Mouse (Mus musculus) brain, embryonic 14.5 days (tissue): Measurements from ENCODE around the gene Emsy. TPM values are rescaled to one million over a fixed set of nuclear protein-coding genes. Genes with fewer than 3 reads are reported as not detected.

ENCODE experiments used
- DNase-seq: peaks from one replicate; pipeline ENCODE4 v3.0.0-alpha.2; 2011; ENCODE audit warnings: low read depth
- CTCF ChIP-seq: fragments of 200-500 bp; IDR thresholded peaks from 2 replicates; pipeline ENCODE4 v1.5.1; 2012; ENCODE audit warnings: inconsistent platforms, mild to moderate bottlenecking, moderate library complexity, borderline replicate concordance; ENCODE audit not compliant: insufficient read depth, insufficient read length; ENCODE audit errors: extremely low read depth
- POLR2A ChIP-seq: fragments of 200-500 bp; IDR thresholded peaks from 2 replicates; pipeline ENCODE4 v1.6.1; 2012; ENCODE audit warnings: mild to moderate bottlenecking, inconsistent platforms, borderline replicate concordance; ENCODE audit not compliant: poor library complexity, insufficient read depth, insufficient read length, severe bottlenecking; ENCODE audit errors: extremely low read depth
- polyA plus RNA-seq: library from polyadenylated mRNA; depleted of rRNA; stranded (reverse); fragments of >200 nt; gene quantifications from 2 replicates; pipeline ENCODE4 v1.2.3, GENCODE M21; 2012

Gene Emsy
- polyA plus RNA-seq, 1 experiment: 66.7 TPM

DNA sequence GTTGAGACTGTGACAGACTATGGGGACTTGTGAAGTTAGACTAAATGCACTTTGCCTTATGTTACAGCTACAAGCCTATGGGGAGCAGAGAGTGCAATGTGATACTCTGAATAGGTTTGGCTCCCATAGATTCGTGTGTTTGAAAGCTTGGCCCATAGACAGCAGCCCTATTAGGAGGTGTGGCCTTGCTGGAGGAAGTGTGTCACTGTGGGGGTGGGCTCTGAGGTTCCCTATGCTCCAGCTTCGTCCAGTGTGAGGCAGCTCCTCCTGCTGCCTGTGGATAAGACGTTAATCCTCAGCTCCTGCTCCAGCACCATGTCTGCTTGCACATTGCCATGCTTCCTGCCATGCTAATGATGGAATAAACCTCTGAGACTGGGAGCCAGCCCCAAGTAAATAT lies 34.2 kb upstream of the Emsy start:
- DNase-seq: no peak

DNA sequence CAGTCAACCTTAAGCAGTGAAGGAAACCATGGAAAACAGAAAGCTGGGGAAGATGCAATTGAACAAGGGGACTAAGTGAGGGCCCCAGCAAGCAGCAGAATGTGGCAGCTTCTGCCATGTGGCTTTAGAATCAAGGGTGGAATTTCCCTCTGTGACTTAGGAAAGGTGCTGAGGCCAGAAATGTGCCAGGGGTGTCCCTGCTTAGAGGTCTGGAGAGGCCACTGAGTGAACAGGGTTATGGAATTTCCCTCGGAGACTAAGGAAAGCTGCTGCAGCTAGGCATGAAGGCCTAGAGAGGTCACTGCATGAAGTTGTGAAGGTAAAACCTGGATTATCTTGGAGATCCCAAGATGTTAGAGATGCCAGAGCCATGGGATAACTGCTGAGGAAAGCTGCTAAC lies 33.5 kb upstream of the Emsy start:
- TF ChIP-seq POLR2A (no peak), CTCF (no peak)
- DNase-seq: no peak

More for the DNA sequence above, 34.2 kb upstream of the Emsy start:
- TF ChIP-seq CTCF (no peak), POLR2A (no peak)

DNA sequence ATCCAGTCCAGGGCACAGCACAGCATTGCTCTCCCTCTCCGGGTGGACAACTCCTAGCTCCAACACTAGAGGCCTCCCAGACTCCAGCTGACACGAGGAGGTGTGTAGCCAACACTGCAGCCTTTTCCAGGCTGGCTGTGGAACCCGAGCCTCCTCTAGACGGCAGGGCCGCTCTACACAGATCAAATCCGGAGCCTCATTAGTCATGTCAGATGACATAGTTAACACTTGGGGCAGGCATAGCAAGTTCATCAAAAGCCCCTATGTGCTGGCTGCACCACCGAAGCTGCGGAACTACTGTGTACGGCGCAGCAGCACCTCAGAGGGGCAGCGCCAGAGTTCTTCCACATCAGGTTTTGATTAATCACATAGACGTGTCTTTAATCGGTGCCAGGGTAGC lies 29.3 kb upstream of the Emsy start:
- DNase-seq: peak; percentile 46
- no peak for TF ChIP-seq POLR2A
- TF ChIP-seq CTCF: peak; percentile 42; the same call in 1 of the 2 replicates

DNA sequence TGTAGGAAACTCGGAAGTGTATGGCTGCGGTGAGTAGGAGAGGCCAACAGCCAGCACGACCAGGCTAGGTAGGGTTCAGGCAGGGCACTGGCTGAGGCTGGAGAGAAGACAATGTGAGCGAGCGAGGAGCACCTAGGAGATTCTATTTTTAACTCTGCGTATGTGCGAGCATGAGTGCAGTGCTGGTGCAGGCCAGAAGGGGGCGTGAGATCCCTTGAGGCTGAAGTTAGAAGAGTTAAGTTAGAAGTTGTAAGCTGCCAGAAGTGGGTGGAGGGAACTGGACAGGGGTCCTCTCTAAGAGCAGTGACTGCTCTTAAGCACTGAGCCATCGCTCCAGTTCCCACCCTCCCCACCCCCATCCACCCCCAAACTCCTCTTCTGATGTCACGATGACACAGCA lies 26.2 kb upstream of the Emsy start:
- TF ChIP-seq POLR2A (no peak), CTCF (peak; percentile 18; the same call in 1 of the 2 replicates)
- no peak for DNase-seq

DNA sequence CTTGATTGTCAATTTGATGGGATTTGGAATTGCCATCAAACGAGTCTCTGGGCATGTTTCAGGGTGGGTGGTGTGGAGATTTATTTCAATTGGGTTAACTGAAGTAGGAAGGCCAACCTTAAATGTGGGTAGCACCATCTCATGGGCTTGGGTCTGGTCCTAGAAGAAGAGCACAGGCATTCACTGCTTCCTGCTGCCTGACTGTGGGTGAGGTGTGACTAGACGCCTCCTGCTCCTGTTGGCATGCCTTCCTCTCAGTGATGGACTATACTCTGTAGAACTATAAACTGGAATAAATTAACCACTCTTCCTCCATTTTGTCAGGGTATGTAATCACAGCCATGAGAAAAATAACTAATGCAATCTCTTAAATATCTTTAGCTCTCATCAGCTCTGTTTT lies 24.1 kb upstream of the Emsy start:
- TF ChIP-seq POLR2A: no peak
- no peak for TF ChIP-seq CTCF
- DNase-seq: no peak

DNA sequence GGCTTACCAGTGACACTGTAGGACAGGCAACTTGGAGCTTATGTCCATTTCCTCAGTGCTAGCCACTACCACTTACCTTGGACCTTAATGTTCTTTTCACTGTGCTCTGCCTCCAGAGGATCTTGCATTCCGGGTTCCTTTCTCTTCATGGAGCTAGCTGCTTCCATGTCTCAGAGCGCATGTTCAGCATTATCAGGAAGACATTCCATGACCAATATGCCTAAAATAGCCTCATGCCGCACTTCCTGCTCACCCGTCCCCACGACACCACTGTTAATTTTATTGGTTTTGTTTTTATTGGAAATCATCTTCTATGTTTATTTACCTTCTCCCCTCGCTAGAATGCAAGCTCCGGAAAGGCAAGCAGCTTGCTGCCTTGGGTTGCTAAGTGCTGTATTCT lies 21.9 kb upstream of the Emsy start:
- no peak for DNase-seq
- no peak for TF ChIP-seq POLR2A
- TF ChIP-seq CTCF: no peak

DNA sequence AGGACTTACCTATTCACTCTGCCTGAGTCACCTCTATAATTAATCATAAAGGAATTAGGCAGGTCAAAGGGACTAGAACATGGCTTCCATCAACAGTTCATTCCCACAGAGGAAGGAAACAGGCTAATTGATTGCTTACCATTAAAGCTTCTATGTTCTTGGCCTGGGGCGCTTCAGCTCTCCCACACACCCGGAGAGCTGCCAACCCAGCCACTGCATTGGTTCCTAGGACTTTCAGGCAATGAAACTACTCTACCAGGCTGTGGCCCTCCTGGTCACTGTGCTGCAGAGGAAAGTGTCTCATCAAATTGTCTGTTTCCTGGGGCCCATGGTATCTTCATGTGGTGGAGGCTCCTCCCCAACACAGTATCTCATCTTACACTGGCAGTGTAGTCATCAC lies 20.9 kb upstream of the Emsy start:
- TF ChIP-seq POLR2A: no peak
- no peak for TF ChIP-seq CTCF
- no peak for DNase-seq

DNA sequence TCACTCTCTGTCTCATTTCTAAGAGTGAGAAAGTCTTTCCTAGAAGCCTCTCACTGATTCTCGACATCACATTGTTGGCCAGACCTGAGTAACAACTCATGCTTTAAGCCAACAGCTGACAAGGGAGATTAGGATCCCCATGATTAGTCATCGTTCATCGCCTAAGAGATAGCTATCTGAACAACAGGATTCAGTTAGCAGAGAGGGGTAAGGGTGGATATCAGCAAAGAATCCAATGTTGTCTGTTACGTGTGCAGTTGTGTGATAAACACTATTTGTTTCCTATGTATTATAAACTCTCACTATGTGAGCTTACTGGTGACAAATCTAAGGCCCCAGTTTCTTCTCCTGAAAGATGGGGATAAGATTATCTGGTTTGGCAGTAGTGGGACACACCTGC lies 17.8 kb upstream of the Emsy start:
- DNase-seq: no peak
- no peak for TF ChIP-seq POLR2A
- no peak for TF ChIP-seq CTCF

DNA sequence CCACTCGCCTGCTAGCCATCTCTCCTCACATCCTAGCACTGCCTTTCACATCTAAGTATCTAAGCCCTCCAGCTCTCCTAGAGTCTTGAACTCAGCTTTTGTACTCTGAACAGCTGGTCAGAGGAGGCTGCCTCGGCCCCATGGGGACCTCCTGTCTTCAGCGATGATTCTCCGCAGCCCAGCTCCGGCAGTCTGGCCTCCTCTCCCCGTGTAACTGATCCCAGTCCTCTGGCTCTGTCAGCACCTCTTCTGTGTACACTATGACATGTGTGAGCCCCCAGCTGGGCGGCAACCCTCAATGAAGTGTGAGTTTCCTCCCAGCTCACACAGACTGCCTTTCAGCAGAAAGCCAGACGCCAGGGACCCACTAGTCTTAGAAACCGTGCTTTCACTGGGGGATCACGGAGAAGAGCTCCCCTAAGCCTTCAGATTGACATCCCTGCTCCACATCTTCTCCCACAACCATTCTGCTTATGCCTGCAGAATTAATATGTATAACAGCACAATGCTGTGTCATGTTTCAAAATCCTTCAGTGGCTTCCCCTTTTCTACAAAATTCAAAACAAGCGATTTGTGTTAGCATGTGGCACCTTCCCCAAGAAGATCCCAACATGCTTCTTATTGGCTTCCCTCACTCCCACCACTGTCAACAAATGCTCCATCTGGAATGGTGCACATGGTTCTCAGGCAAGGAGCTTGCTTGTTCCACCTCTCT lies 15.8 kb upstream of the Emsy start:
- peak; percentile 9 for DNase-seq
- no peak for TF ChIP-seq CTCF
- no peak for TF ChIP-seq POLR2A

DNA sequence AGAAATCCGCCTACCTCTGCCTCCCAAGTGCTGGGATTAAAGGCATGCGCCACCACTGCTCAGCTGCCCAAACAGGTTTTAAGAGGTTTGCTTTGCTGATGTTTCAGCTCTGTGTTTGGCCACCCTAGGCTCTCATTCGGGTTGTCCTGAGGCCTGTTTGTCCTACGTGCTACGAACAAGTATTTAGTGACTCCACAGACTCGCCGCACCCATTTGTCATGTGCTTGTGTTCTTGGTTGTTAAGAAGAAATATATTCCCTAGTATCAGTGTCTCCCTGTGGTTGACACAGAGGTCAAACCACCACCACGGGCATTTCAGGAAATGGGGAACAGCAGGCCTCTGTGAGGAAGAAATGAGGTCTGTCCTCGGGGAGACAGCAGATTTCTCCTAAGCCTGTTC lies 14.8 kb upstream of the Emsy start:
- no peak for DNase-seq
- no peak for TF ChIP-seq POLR2A
- TF ChIP-seq CTCF: no peak

DNA sequence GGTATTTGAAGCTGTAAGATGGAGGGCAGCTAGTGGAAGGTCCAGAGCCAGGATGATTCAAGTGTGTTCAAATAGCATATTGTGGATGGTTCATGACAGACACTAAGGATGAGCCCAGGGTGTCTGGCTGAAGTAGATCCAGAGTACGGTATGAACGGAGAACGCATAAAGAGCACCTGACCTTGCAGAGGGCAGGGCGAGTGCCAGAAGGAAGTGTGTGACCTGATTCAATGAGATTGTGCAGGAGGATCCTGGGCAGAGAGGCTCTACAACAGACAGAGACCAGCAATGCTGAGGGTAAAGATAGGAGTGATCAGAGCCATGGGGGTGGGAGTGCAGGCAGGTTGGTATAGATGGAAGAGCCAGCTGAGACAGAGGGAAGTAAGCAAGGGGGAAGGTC lies 14.2 kb upstream of the Emsy start:
- TF ChIP-seq CTCF (no peak), POLR2A (no peak)
- DNase-seq: no peak
